Mouse (Mus musculus) 3T3-L1 (cell line): Measurements from ENCODE around the gene Etv5.
"Not testable (repeated sequence)": the region's sequence is repeated elsewhere in the genome, so short reads cannot be mapped to it uniquely, and the experiment has no call there.

Experiments
- DNase-seq: peaks from one replicate; pipeline ENCODE4 v3.0.0-alpha.2; 2015; ENCODE audit warnings: low read depth, low spot score

The Etv5 gene

DNA sequence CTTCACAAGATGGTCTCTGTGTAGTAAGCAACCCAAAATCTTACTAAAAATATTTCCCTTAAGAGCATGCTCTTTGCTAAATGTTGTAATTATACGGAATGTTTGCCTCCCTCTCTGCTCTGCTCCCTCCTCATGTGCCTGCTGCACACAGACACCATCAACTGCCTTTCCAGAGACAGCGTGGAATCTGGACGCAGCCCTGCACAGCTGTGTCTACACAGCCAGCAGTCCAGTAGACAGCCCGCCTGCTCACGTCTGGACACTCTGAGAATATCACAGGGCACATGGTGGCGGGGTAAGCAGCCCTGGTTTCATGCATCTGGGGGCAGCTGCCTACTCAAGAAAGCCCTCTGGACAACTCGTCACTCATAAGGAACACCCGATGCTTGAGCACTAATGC lies 43.1 kb downstream of the Etv5 start:
- DNase-seq = no peak

DNA sequence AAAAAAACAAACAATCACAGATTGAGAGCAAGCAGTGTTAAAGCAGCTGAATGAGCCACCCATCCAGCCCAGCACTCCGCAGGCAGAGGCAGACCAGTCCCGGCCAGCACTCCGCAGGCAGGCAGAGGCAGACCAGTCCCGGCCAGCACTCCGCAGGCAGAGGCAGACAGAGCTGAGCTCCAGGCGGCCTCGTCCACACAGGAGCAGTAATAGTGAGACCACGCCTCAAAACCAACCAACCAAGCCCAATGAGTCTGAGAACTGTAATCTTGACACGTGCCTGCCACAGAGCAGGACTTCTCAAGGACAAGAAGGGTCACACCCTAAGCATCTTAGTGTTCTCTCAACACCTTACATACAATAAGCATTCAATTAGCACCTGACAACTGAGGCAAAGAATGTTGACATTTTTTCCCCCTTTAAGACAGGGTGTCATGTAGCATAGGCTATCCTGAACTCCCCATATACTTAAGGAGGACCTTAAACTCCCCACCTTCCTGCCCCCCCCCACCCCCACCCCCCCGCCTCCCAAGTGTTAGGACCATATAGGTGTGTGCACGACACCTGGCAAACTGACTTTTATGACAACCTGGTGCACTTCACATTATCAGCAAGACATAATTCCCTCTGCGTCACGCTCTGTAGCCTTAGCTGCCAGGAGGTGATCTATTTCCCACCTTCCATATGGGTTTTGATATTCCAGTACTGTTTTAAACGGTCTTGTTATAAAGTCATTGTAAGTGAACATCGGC lies 44.2 kb downstream of the Etv5 start:
- DNase-seq = no peak

DNA sequence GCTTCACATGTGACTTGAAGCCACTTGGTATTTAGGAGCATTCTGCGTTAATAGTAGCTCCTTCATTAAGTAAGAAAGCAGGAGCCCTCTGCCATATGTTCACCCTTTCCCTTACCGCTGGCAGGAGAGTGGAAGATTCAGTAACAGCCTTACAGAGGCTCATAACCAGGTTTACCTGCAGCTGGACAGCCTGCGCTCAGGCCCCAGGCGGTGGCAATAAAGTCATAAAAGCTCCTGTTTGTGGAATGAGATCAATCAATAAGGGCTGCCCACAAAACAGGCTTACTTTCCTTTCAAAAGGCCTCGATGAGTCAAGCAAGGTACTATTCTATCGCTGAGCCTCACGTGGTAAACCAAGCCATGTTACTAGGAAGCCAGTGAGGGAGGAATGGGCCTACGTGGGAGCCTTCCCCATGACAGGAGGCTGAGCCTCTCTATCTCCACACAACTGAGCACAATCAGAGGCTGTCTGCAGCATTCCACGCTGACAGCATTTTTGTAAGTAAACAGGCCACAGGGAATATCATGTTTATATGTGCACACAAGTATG lies 49.1 kb downstream of the Etv5 start:
- no peak for DNase-seq

GRCm38 (mm10) chr16:22389146-22389911 lies 50.2 kb downstream of the Etv5 start:
- DNase-seq = peak; percentile 98

DNA sequence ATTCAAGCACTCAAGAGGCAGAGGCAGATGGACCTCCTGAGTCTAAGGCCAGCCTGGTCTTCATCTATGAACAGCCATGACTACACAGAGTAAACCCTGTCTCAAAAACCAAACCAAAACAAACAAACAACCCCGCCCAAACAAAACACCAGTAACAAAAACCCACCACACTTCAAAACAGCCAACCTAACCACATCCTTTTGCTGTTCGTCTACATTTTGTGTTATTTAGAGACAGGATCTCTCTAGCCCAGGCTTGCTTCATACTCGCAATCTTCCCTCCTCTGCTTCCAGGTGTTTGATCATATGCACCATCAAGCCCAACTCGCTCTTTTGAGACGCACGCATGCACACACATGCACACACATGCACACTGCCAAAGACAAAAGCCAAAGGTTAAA lies 51.8 kb downstream of the Etv5 start:
- no peak for DNase-seq

DNA sequence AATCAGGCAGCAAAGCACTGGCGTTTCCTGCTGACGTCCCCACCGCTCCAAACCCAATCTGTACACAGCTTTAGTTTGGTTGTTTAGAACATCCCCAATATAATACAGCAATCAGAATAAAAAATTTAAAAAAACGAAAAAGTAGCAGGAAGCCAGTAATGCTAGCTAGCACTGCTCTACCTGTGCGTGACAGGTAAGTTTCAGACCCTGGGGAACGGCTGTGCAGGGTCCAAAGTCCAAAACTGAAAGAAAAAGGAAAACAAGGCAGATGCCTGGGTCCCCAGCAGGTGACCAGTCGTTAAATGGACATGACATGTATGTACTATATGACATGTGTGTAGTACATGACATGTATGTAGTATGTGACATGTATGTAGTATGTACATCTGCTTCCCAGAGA lies 57.5 kb downstream of the Etv5 start:
- not testable (repeated sequence) for DNase-seq

- no peak for DNase-seq
Observed at GRCm38 (mm10) chr16:22380981-22381380, 58.5 kb downstream of the Etv5 start.

GRCm38 (mm10) chr16:22379986-22380385 lies 59.5 kb downstream of the Etv5 start:
- no peak for DNase-seq

GRCm38 (mm10) chr16:22379342-22379741 lies 60.2 kb downstream of the Etv5 start:
- no peak for DNase-seq

- no peak for DNase-seq
Observed at GRCm38 (mm10) chr16:22377714-22378113, 61.8 kb downstream of the Etv5 start.

DNA sequence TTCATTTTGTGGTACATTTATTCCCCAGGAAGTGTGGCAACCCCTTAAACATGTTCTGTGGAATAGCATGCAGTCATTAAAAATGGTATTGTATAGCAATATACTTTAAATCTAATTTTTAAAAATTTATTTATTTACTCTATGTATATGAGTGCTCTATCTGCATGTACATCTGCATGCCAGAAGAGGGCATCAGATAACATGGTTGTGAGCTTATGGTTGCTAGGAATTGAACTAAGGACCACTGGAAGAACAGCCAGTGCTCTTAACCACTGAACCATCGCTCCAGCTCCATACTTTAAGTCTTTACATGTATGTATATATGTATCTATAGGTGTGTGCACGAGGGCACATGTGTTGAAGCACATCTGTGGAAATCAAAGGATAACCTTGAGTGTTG lies 64.6 kb downstream of the Etv5 start:
- peak; percentile 20 for DNase-seq

GRCm38 (mm10) chr16:22372701-22373124 lies 66.8 kb downstream of the Etv5 start:
- DNase-seq = no peak

- no peak for DNase-seq
Observed at GRCm38 (mm10) chr16:22372225-22372624, 67.3 kb downstream of the Etv5 start.

DNA sequence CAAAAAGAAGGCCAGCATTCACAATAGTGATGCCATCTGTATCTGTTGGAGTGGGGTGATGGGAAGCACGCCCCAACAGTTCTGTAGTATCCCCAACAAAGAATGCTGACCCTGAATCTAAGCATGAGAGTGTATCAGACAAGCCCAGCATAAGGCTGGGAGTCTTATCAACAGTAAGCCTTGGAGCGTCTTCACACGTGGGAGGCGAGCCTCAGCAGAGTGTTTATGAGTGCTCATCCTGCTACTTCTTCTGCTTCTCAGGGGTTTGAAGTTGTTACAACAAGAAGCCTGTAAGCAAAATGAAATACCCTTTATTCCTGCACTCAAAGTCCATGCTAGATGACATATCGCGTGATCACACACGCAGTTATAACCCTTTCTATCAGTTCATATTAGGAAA lies 72.4 kb downstream of the Etv5 start:
- DNase-seq = no peak

DNA sequence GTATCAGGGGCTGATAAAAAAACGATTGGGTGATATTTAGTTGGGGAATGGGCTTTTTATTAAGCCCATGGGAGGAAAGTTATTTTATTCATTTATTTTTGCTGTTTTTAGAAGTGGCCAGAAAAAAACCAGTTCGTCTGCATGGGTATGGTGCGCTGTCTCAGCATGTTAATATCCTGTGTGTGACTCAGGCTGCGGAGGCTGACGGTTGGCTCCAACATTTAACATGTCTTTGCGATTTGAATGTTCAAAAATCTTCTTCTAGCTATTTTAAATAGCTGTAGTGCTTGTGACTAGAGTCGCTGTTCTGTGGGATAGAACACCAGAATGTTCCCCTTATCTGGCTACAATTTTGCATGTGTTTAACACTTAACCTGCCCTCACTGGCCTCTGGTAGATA lies 73.5 kb downstream of the Etv5 start:
- no peak for DNase-seq

GRCm38 (mm10) chr16:22365596-22365995 lies 73.9 kb downstream of the Etv5 start:
- no peak for DNase-seq

DNA sequence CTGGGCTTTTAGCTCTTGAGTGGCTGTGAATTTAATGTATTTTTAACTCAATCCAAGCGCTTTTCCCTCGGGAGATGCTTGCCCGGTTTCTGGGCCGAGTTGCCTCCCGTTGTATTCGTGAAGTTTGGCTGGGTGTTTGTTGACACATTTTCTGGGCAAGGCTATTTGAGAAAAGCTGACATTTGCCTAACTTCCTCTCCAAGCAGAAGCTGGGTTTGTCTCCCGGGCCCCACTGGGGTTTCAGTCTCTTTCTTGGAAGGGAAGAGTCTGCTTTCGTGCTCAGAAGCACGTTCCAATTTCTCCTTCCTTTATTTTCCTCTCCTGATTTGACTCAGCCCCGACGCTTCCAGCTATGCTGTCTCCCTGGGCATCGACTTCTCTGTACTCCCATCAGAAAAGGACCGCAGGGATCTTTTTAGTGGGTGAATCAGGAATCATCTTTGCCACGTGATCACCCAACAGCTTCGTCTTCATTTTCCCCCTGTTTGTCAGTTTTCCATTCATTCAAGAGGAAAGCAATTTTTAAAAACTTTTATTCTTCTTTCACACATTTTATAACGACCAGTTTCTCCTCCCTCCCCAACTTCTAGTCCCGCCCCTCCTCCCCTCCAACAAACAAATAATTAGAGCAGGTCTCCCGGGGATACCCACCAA lies 80.7 kb downstream of the Etv5 start:
- peak; percentile 16 for DNase-seq

DNA sequence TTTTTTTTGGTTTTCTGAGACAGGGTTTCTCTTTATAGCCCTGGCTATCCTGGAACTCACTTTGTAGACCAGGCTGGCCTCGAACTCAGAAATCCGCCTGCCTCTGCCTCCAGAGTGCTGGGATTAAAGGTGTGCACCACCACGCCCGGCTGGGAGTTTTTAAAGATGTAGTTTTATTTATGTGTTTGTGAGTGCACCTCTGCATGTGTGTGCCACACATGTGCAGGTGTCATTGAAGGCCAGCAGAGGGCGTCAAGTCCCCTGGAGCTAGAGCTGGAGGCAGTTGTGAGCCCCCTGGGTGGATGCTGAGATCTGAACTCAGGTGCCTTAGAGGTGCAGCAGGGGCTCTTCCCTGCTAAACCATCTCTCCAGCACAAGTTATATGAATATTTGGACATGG lies 85.3 kb downstream of the Etv5 start:
- DNase-seq = not testable (repeated sequence)

DNA sequence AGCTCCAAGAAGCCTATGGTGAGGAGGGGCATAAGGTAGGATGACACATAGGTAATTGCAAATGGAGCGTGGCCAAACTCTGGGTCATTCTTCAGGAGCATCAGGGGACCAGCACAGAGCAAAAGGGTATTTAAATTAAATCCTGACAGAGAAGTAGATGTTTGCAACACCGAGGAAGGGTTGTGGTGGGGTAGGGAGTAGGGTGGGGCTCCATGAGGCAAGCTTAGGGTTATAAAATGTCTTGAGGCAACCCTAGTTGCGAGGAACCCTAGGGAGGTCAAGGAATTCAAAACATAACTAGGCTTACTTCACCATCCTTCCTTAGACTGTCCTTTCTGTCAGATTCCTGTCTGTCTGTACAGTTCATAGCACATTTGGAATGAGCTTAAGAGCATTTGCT lies 85.9 kb downstream of the Etv5 start:
- no peak for DNase-seq

GRCm38 (mm10) chr16:22351194-22351593 lies 88.3 kb downstream of the Etv5 start:
- no peak for DNase-seq

DNA sequence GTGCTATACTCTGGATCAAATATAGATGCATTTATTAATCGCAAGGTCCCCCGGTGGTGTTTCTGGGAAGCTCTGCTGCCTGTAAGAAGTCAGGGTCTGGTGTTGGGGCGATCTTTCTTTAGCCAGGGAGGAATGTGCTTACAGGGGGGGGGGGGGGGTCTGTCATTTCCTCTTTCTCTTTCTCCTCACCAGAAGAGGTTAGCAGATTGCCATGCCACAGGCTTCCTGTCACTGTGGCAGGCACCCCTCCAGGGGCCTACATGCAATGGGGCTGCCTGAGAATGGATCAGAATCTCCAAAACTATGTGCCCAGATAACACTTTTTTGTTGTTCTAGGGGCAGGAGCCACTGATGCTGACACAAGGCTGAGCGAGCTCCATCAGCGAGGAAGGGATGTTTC lies 89.7 kb downstream of the Etv5 start:
- DNase-seq = no peak
